In the genomic region with DNA sequence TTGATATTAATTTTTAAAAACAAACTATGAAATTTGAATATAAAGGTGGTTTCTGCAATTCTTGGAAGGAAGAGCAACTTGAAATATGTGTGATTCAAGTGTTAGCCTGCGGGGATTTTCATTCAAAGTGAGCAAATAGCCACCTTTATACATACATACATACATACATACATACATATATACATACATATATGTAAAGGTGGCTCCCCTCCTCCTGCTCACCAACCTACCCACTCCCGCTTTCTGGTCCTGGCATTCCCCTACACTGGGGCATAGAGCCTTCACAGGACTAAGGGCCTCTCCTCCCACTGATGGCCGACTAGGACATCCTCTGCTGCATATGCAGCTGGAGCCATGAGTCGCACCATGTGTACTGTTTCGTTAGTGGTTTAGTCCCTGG, we compare ENCODE assay signal across 25 mouse cellular contexts.
"Had no signal": no experiment of that assay in that cellular context is flagged by ENCODE, and none has a peak within 500 bp of the region (broad histone marks: within the 10 kb centered on the region; RNA-seq: fewer than 3 reads in every experiment).

No protein-coding gene starts in this region.

- H3K36me3 ChIP-seq: limb, embryonic 10.5 days; limb, embryonic 12.5 days; limb, embryonic 13.5 days; limb, embryonic 15.5 days; liver, embryonic 12.5 days; liver, embryonic 13.5 days; liver, embryonic 15.5 days; lung, embryonic 15.5 days; midbrain, embryonic 10.5 days; midbrain, embryonic 12.5 days; midbrain, embryonic 13.5 days; neural tube, embryonic 12.5 days had no signal

- DNase-seq: left cerebral cortex, postnatal 4 days; liver; liver, embryonic 13.5 days; liver, postnatal 0 days; lung, adult 2 months; midbrain, embryonic 14.5 days had no signal

- H3K4me1 ChIP-seq: limb, embryonic 10.5 days; limb, embryonic 12.5 days; limb, embryonic 13.5 days; limb, embryonic 15.5 days; liver, embryonic 12.5 days; liver, embryonic 13.5 days; liver, embryonic 15.5 days; megakaryocyte, embryonic 14.5 days; midbrain, embryonic 12.5 days; neural tube, embryonic 12.5 days had no signal

- H3K27ac ChIP-seq: limb, embryonic 10.5 days; limb, embryonic 12.5 days; limb, embryonic 13.5 days; limb, embryonic 15.5 days; liver, embryonic 12.5 days; liver, embryonic 13.5 days; liver, embryonic 14.5 days; liver, embryonic 15.5 days; lung, embryonic 15.5 days; macrophage; midbrain, embryonic 10.5 days; midbrain, embryonic 12.5 days; midbrain, embryonic 13.5 days; neural tube, embryonic 12.5 days had no signal

- ATAC-seq: liver, embryonic 12.5 days; liver, postnatal 0 days; lung, postnatal 0 days; midbrain, embryonic 13.5 days; midbrain, embryonic 16.5 days had no signal

- H3K27me3 ChIP-seq: limb, embryonic 12.5 days; limb, embryonic 13.5 days; limb, embryonic 15.5 days; liver, embryonic 12.5 days; liver, embryonic 13.5 days; liver, embryonic 15.5 days; lung, embryonic 15.5 days; megakaryocyte, embryonic 14.5 days; midbrain, embryonic 12.5 days; midbrain, embryonic 13.5 days; neural tube, embryonic 12.5 days had no signal

- H3K9ac ChIP-seq: limb, embryonic 12.5 days; limb, embryonic 13.5 days; limb, embryonic 15.5 days; liver, embryonic 12.5 days; liver, embryonic 13.5 days; liver, embryonic 14.5 days; liver, embryonic 15.5 days; liver, postnatal 0 days; lung, embryonic 14.5 days; lung, embryonic 15.5 days; midbrain, embryonic 12.5 days; midbrain, embryonic 13.5 days; neural tube, embryonic 12.5 days had no signal

- H3K4me3 ChIP-seq: limb, embryonic 10.5 days; limb, embryonic 12.5 days; limb, embryonic 13.5 days; limb, embryonic 15.5 days; liver, embryonic 12.5 days; liver, embryonic 13.5 days; liver, embryonic 15.5 days; lung, embryonic 15.5 days; megakaryocyte, embryonic 14.5 days; midbrain, embryonic 10.5 days; midbrain, embryonic 12.5 days; midbrain, embryonic 13.5 days; myocyte; neural tube, embryonic 12.5 days had no signal

- H3K9me3 ChIP-seq: limb, embryonic 10.5 days; limb, embryonic 12.5 days; limb, embryonic 13.5 days; limb, embryonic 15.5 days; liver, embryonic 12.5 days; liver, embryonic 13.5 days; liver, embryonic 15.5 days; lung, embryonic 15.5 days; midbrain, embryonic 10.5 days; midbrain, embryonic 12.5 days; midbrain, embryonic 13.5 days; neural tube, embryonic 12.5 days had no signal

- H3K4me2 ChIP-seq: limb, embryonic 12.5 days; limb, embryonic 13.5 days; limb, embryonic 15.5 days; liver, embryonic 11.5 days; liver, embryonic 12.5 days; liver, embryonic 13.5 days; liver, embryonic 15.5 days; lung, embryonic 14.5 days; midbrain, embryonic 12.5 days; midbrain, embryonic 13.5 days; neural tube, embryonic 12.5 days had no signal
